Mouse (Mus musculus): Measurements from ENCODE around the gene Rbmx.

Gene Rbmx

GRCm38 (mm10) chrX:57392367-57393246 is at the start of gene Rbmx:
TSS of gene Rbmx (minus strand) at chrX:57393036.
- peak; percentile 78 for DNase-seq (ENCODE audit: low read depth, low spot score)

- DNase-seq (ENCODE audit: low read depth, low spot score) = no peak
Observed at GRCm38 (mm10) chrX:57433897-57434296, 41.1 kb upstream of the Rbmx start.

GRCm38 (mm10) chrX:57431610-57432009 is 38.8 kb upstream of the Rbmx start:
- DNase-seq (ENCODE audit: low read depth, low spot score) = no peak

GRCm38 (mm10) chrX:57408769-57409168 is 15.9 kb upstream of the Rbmx start, which contains the start of gene Gm364:
TSS of gene Gm364 (plus strand) at chrX:57409154.
- no peak for DNase-seq (ENCODE audit: low read depth, low spot score)

GRCm38 (mm10) chrX:57403651-57404050 is 10.8 kb upstream of the Rbmx start:
- DNase-seq (ENCODE audit: low read depth, low spot score) = peak; percentile 8

- no peak for DNase-seq (ENCODE audit: low read depth, low spot score)
Observed at GRCm38 (mm10) chrX:57401388-57401787, 8.6 kb upstream of the Rbmx start.

- DNase-seq (ENCODE audit: low read depth, low spot score) = no peak
Observed at GRCm38 (mm10) chrX:57393412-57393811, 576 bp upstream of the Rbmx start.

- DNase-seq (ENCODE audit: low read depth, low spot score) = no peak
Observed at GRCm38 (mm10) chrX:57380915-57381314, 11.9 kb downstream of the Rbmx start.

- no peak for DNase-seq (ENCODE audit: low read depth, low spot score)
Observed at GRCm38 (mm10) chrX:57378579-57378978, 14.3 kb downstream of the Rbmx start.

GRCm38 (mm10) chrX:57377096-57377495 is 15.7 kb downstream of the Rbmx start:
- no peak for DNase-seq (ENCODE audit: low read depth, low spot score)

- DNase-seq (ENCODE audit: low read depth, low spot score) = no peak
Observed at GRCm38 (mm10) chrX:57374029-57374428, 18.8 kb downstream of the Rbmx start.

- DNase-seq (ENCODE audit: low read depth, low spot score) = no peak
Observed at GRCm38 (mm10) chrX:57373543-57373942, 19.3 kb downstream of the Rbmx start.

GRCm38 (mm10) chrX:57372965-57373364 is 19.9 kb downstream of the Rbmx start:
- DNase-seq (ENCODE audit: low read depth, low spot score) = no peak

GRCm38 (mm10) chrX:57364891-57365569 is 27.8 kb downstream of the Rbmx start:
- no peak for DNase-seq (ENCODE audit: low read depth, low spot score)

- DNase-seq (ENCODE audit: low read depth, low spot score) = no peak
Observed at GRCm38 (mm10) chrX:57359316-57359715, 33.5 kb downstream of the Rbmx start.

GRCm38 (mm10) chrX:57339220-57339619 is 53.6 kb downstream of the Rbmx start:
- no peak for DNase-seq (ENCODE audit: low read depth, low spot score)

GRCm38 (mm10) chrX:57338371-57339211 is 54.2 kb downstream of the Rbmx start, which contains the start of gene Arhgef6:
TSS of gene Arhgef6 (minus strand) at chrX:57338729.
- no peak for DNase-seq (ENCODE audit: low read depth, low spot score)

GRCm38 (mm10) chrX:57337582-57337981 is 55.3 kb downstream of the Rbmx start:
- no peak for DNase-seq (ENCODE audit: low read depth, low spot score)

GRCm38 (mm10) chrX:57336958-57337357 is 55.9 kb downstream of the Rbmx start:
- no peak for DNase-seq (ENCODE audit: low read depth, low spot score)

- no peak for DNase-seq (ENCODE audit: low read depth, low spot score)
Observed at GRCm38 (mm10) chrX:57335313-57335712, 57.5 kb downstream of the Rbmx start.
